ENCODE assay signal across 8 mouse cellular contexts in genomic region chr9:43863609-43864397, GRCm38 (mm10).
A peak's percentile ranks its signal among the peaks of the same experiment; 100 is the strongest.
DNase-seq lines count a peak whose midpoint lies in the region; ATAC-seq lines count a peak whose summit lies in the region.

No protein-coding gene starts in this region.

- peak overlapping the region; percentile 49 for H3K4me2 ChIP-seq in embryonic facial prominence, embryonic 15.5 days (replicated peaks)
- peak overlapping the region; percentile 50 for H3K4me2 ChIP-seq in midbrain, embryonic 12.5 days (replicated peaks)

- peak overlapping the region; percentile 74 for H3K4me3 ChIP-seq in megakaryocyte, embryonic 14.5 days (replicated peaks)
- peak overlapping the region; percentile 29 for H3K4me3 ChIP-seq in embryonic facial prominence, embryonic 15.5 days (replicated peaks)
- peak overlapping the region; percentile 20 for H3K4me3 ChIP-seq in midbrain, embryonic 12.5 days

- H3K27ac ChIP-seq in embryonic facial prominence, embryonic 15.5 days (replicated peaks), result no peak overlapping the region
- H3K27ac ChIP-seq in midbrain, embryonic 12.5 days (replicated peaks), result peak overlapping the region; percentile 67

- intact Hi-C loops in heart, postnatal 25 days (cut with DNase I), result no loop called here

- no peaks in the 10 kb centered on the region for H3K36me3 ChIP-seq in megakaryocyte, embryonic 14.5 days (replicated peaks; ENCODE audit: low read length)
- H3K36me3 ChIP-seq in embryonic facial prominence, embryonic 15.5 days, result no peaks in the 10 kb centered on the region
- no peaks in the 10 kb centered on the region for H3K36me3 ChIP-seq in midbrain, embryonic 12.5 days

- H3K9me3 ChIP-seq in megakaryocyte, embryonic 14.5 days, result no peaks in the 10 kb centered on the region
- H3K9me3 ChIP-seq in embryonic facial prominence, embryonic 15.5 days (replicated peaks), result no peaks in the 10 kb centered on the region
- H3K9me3 ChIP-seq in midbrain, embryonic 12.5 days, result no peaks in the 10 kb centered on the region

- H3K27me3 ChIP-seq in megakaryocyte, embryonic 14.5 days (replicated peaks), result peaks cover 55% of the 10 kb centered on the region
- peaks cover 34% of the 10 kb centered on the region for H3K27me3 ChIP-seq in embryonic facial prominence, embryonic 15.5 days
- H3K27me3 ChIP-seq in midbrain, embryonic 12.5 days, result peaks cover 54% of the 10 kb centered on the region

- no peak for ATAC-seq in megakaryocyte, adult 5-6 weeks (ENCODE audit: poor library complexity, severe bottlenecking)
- ATAC-seq in embryonic facial prominence, embryonic 15.5 days (ENCODE audit: insufficient number of reproducible peaks, low FRiP score, low TSS enrichment, low read depth), result peak; percentile 54
- peak; percentile 84 for ATAC-seq in midbrain, embryonic 12.5 days (ENCODE audit: low FRiP score, low read depth)
- no peak for ATAC-seq in granulocyte monocyte progenitor cell, adult 5-6 weeks (replicated peaks; ENCODE audit: poor library complexity, severe bottlenecking)
- ATAC-seq in erythroid progenitor cell, adult 5-6 weeks (replicated peaks; ENCODE audit: low FRiP score, poor library complexity, severe bottlenecking), result no peak

- 4% methylated on average over 30 of the region's 30 CpGs for WGBS in embryonic facial prominence, embryonic 15.5 days
- 1% methylated on average over 30 of the region's 30 CpGs for WGBS in midbrain, embryonic 12.5 days

- no peak overlapping the region for H3K9ac ChIP-seq in embryonic facial prominence, embryonic 15.5 days
- peak overlapping the region; percentile 24; the same call in 1 of the 2 replicates for H3K9ac ChIP-seq in midbrain, embryonic 12.5 days (replicated peaks)

- peaks cover 5% of the 10 kb centered on the region; the same call in 1 of the 2 replicates for H3K4me1 ChIP-seq in megakaryocyte, embryonic 14.5 days
- H3K4me1 ChIP-seq in embryonic facial prominence, embryonic 15.5 days, result peaks cover 13% of the 10 kb centered on the region
- peaks cover 21% of the 10 kb centered on the region for H3K4me1 ChIP-seq in midbrain, embryonic 12.5 days

- peak; percentile 25 for DNase-seq in heart, postnatal 25 days (ENCODE audit: low spot score)
- DNase-seq in kidney, postnatal 4 days, result peak; percentile 65 to 75

Comparison
In these comparisons a context has a peak if more than half of its experiments do, and no peak if none do; other contexts are left out.
1. H3K4me3 ChIP-seq: peak in every context shown above with its lines; median percentile 74 in megakaryocyte, embryonic 14.5 days; 29 in embryonic facial prominence, embryonic 15.5 days; 20 in midbrain, embryonic 12.5 days.
2. ATAC-seq: peak in embryonic facial prominence, embryonic 15.5 days (single experiment) and midbrain, embryonic 12.5 days (single experiment); none in megakaryocyte, adult 5-6 weeks (single experiment), granulocyte monocyte progenitor cell, adult 5-6 weeks (single experiment) and erythroid progenitor cell, adult 5-6 weeks (single experiment).